ENCODE assay signal across 24 mouse cellular contexts in genomic region chr1:128749437-128749994, GRCm38 (mm10).
DNase-seq lines count a peak whose midpoint lies in the region; ATAC-seq and TF ChIP-seq lines count a peak whose summit lies in the region.
"Had no signal": no experiment of that assay in that cellular context is flagged by ENCODE, and none has a peak within 500 bp of the region (broad histone marks: within the 10 kb centered on the region; RNA-seq: fewer than 3 reads in every experiment).

No protein-coding gene starts in this region.

- 80% methylated on average over 5 of the region's 5 CpGs for WGBS in heart, adult 2 months
- 28% methylated on average over 5 of the region's 5 CpGs for WGBS in kidney, embryonic 15.5 days
- 26% methylated on average over 5 of the region's 5 CpGs for WGBS in kidney, postnatal 0 days

- H3K4me1 ChIP-seq in heart, adult 2 months (ENCODE audit: control insufficient read depth, insufficient read depth, low read length): no peaks in the 10 kb centered on the region
- peaks cover 18% of the 10 kb centered on the region for H3K4me1 ChIP-seq in kidney, embryonic 15.5 days
- no peaks in the 10 kb centered on the region; the same call in 1 of the 2 replicates for H3K4me1 ChIP-seq in kidney, postnatal 0 days (replicated peaks; ENCODE audit: insufficient read depth, low read length)
- H3K4me1 ChIP-seq: embryonic facial prominence, embryonic 12.5 days; forebrain, embryonic 15.5 days had no signal

- TF ChIP-seq EP300 in heart, adult 2 months (IDR thresholded peaks at IDR 0.05; ENCODE audit: insufficient read depth, low read depth, low read length): no peak

- no peaks in the 10 kb centered on the region for H3K9me3 ChIP-seq in kidney, embryonic 15.5 days (replicated peaks)
- H3K9me3 ChIP-seq in kidney, postnatal 0 days (replicated peaks; ENCODE audit: low read length): no peaks in the 10 kb centered on the region
- H3K9me3 ChIP-seq: embryonic facial prominence, embryonic 10.5 days; embryonic facial prominence, embryonic 12.5 days; forebrain, embryonic 13.5 days; forebrain, embryonic 15.5 days had no signal

- ATAC-seq in kidney, embryonic 15.5 days (replicated peaks; ENCODE audit: low FRiP score): peak; percentile 74
- peak; percentile 46; the same call in 1 of the 2 replicates for ATAC-seq in kidney, postnatal 0 days (replicated peaks; ENCODE audit: low FRiP score, low read depth)
- ATAC-seq: activated CD4-positive, CD25-positive, alpha-beta regulatory T cell, adult 4 months; CD4-positive, CD25-positive, alpha-beta regulatory T cell, adult 4 months; forebrain, embryonic 13.5 days; forebrain, embryonic 15.5 days; Patski had no signal

- no peak overlapping the region for H3K4me2 ChIP-seq in kidney, embryonic 15.5 days
- H3K4me2 ChIP-seq in kidney, postnatal 0 days (ENCODE audit: low read length): no peak overlapping the region
- H3K4me2 ChIP-seq: embryonic facial prominence, embryonic 12.5 days; forebrain, embryonic 13.5 days; forebrain, embryonic 15.5 days had no signal

- H3K79me2 ChIP-seq in heart, adult 2 months (replicated peaks; ENCODE audit: control insufficient read depth, insufficient read depth, low read length): no peaks in the 10 kb centered on the region

- intact Hi-C loops in heart, adult 2 months (cut with DNase I): no loop called here

- no peaks in the 10 kb centered on the region for H3K36me3 ChIP-seq in heart, adult 2 months (ENCODE audit: control insufficient read depth, insufficient read depth, low read length)
- H3K36me3 ChIP-seq in kidney, embryonic 15.5 days: no peaks in the 10 kb centered on the region
- no peaks in the 10 kb centered on the region for H3K36me3 ChIP-seq in kidney, postnatal 0 days (ENCODE audit: insufficient read depth, low read length)
- H3K36me3 ChIP-seq: embryonic facial prominence, embryonic 10.5 days; embryonic facial prominence, embryonic 12.5 days; forebrain, embryonic 15.5 days; G1E had no signal

- TF ChIP-seq CTCF in heart, adult 2 months (IDR thresholded peaks at IDR 0.05): no peak
- no peak for TF ChIP-seq CTCF in kidney, postnatal 0 days (IDR thresholded peaks at IDR 0.05; ENCODE audit: low read depth)

- no peak overlapping the region for H3K27ac ChIP-seq in heart, adult 2 months
- H3K27ac ChIP-seq in kidney, embryonic 15.5 days: 0 out of 2 replicates have a peak overlapping the region, but pooled peaks have one; percentile 37
- no peak overlapping the region for H3K27ac ChIP-seq in kidney, postnatal 0 days
- H3K27ac ChIP-seq: embryonic facial prominence, embryonic 10.5 days; embryonic facial prominence, embryonic 12.5 days; forebrain, embryonic 13.5 days; forebrain, embryonic 15.5 days had no signal

- DNase-seq in heart, adult 11 months: peak; percentile 44
- no peak for DNase-seq in heart, adult 2 months
- DNase-seq in kidney, adult 18-20 months: no peak
- DNase-seq in kidney, postnatal 0 days (ENCODE audit: low spot score): peak; percentile 45
- no peak for DNase-seq in kidney, postnatal 4 days
- DNase-seq: adrenal gland, adult 8-10 months; adrenal gland, postnatal 14 days; adrenal gland, postnatal 36 days; B cell, adult 2 months; cerebellum, adult 11-12 months; cerebellum, adult 2 months; cerebellum, adult 9-10 months; cerebellum, postnatal 10 days; cerebellum, postnatal 25 days had no signal

- TF ChIP-seq POLR2A in heart, adult 2 months (IDR thresholded peaks at IDR 0.05; ENCODE audit: insufficient read depth, low read depth, low read length): no peak

- no peak overlapping the region for H3K9ac ChIP-seq in heart, adult 2 months (ENCODE audit: low read depth, low read length)
- no peak overlapping the region for H3K9ac ChIP-seq in kidney, embryonic 15.5 days
- H3K9ac ChIP-seq in kidney, postnatal 0 days (ENCODE audit: low read depth, low read length): no peak overlapping the region
- H3K9ac ChIP-seq: embryonic facial prominence, embryonic 12.5 days; forebrain, embryonic 13.5 days; forebrain, embryonic 15.5 days had no signal

- no peaks in the 10 kb centered on the region for H3K27me3 ChIP-seq in heart, adult 2 months (ENCODE audit: control insufficient read depth, insufficient read depth, low read length)
- H3K27me3 ChIP-seq in kidney, embryonic 15.5 days: no peaks in the 10 kb centered on the region
- no peaks in the 10 kb centered on the region for H3K27me3 ChIP-seq in kidney, postnatal 0 days (ENCODE audit: insufficient read depth, low read length)
- H3K27me3 ChIP-seq: CH12.LX; embryonic facial prominence, embryonic 12.5 days; forebrain, embryonic 13.5 days; forebrain, embryonic 15.5 days had no signal

- H3K4me3 ChIP-seq in heart, adult 2 months: no peak overlapping the region
- no peak overlapping the region for H3K4me3 ChIP-seq in kidney, embryonic 15.5 days (replicated peaks)
- no peak overlapping the region for H3K4me3 ChIP-seq in kidney, postnatal 0 days (replicated peaks; ENCODE audit: low read depth, low read length)
- H3K4me3 ChIP-seq: embryonic facial prominence, embryonic 10.5 days; embryonic facial prominence, embryonic 12.5 days; forebrain, embryonic 13.5 days; forebrain, embryonic 15.5 days had no signal

Comparison
In these comparisons a context has a peak if more than half of its experiments do, and no peak if none do; other contexts are left out.
1. DNase-seq: peak in heart, adult 11 months (single experiment) and kidney, postnatal 0 days (single experiment); none in heart, adult 2 months (0 of 2), kidney, adult 18-20 months (single experiment) and kidney, postnatal 4 days (0 of 2).